Mouse (Mus musculus): Measurements from ENCODE around the gene Dydc2. TPM values are rescaled to one million over a fixed set of nuclear protein-coding genes. Genes with fewer than 3 reads are reported as not detected.

Dydc2 gene
- 0.95 and 3.2 TPM in 2 replicates for polyA plus RNA-seq (2021; fragmentation: Nextera tagmentation)
- long read RNA-seq, experiment 1, partial matches to known transcripts: 0 of 1 reads
- long read RNA-seq, experiment 1, other reads (novel, unspliced or antisense): 1 of 1 reads
- long read RNA-seq, experiment 2: 0 reads

GRCm38 (mm10) chr14:41069108-41069507, at the start of gene Dydc2:
Gene Dydc2, minus strand, starts transcription at chr14:41069208.

DNA sequence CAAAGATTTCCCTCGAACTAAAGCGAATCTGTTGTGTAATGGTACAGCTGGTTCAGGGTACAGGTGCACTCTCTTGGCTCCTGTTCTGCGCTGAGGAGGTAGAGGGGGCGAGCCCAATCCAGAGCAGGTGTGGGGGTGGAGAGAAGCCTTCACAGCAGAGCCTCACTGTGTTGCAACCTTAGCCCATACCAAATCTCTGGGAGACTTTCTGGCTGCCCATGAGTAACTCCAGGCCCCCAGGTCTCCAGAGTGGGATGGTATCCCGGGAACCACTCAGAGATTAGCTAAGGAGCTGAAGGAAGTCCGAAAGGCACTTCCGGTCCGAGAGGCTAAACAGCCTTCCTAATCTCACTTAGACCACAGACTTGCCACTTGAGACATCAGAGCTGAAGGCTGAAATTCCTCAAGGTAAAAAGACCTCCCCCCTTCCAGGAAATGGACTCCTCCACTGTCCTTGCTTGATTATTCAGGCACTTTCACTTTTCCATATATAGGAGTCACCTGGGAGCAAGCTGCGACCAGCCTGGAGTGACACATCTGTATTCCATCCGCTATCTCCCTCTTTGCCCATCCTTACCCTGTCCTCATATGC, 35.9 kb upstream of the Dydc2 start, which contains the start of gene Mat1a:
Gene Mat1a (plus strand): TSS at position 183 of the 592 bp plus-strand sequence.

GRCm38 (mm10) chr14:41072229-41072943, 3.4 kb upstream of the Dydc2 start, which contains the start of gene Dydc1:
Gene Dydc1, plus strand, starts transcription at chr14:41072911.

DNA sequence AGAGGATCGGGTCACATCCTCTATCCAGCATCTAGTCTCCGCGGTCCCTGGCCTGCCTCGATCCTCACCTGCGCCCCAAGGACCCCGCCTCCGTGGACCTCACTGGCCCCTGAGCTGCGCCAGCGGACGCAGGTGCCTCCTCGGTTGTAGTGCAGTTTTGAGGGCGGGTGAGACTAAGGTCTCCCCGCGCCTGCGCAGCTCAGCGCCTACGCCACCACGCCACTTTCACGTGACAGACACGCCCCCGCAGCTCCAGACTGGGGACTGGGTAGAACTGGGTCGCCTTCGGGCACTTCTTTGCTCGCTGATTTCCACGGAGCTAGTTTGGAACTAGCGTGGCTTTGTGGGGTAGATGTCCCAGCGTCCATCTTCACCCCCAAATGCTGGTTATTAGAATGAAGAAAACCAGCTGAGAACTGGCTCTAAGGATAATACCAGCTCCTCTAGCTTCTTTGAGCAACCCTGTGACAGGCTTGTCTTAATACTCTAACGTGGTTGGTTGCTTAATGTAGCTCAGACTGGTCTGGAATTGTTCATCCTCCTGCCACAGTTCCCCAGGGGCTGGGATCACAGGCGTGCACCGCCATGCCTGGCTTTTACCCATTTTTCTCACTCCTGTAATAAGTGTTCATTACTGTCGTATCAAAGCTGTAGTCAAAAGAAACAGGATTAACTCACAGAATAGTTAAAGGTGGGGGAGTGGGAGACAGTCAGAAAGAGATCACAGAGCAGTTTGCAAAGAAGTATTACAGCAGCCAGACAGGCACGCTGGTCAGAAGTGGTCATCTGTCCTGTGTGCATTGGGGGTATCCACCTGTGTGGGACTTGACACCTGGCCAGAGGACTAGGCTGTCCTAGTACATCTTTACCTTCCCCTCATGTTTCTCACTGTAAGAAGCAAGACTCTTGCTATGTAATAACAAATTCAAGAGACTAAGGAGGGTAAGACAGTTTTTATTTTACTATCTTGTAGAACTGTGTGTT, 55.1 kb downstream of the Dydc2 start, which contains the start of gene Fam213a:
Gene Fam213a (minus strand): TSS at position 159 of the 984 bp plus-strand sequence.

Other genes starting within 250 kb of the Dydc2 start
- gene Sh2d4b, start 175.9 kb downstream of the Dydc2 start, polyA plus RNA-seq (2021; fragmentation: Nextera tagmentation): 0.04 TPM in 1 of 2 replicates, not detected in the other
- 20.0 and 22.0 TPM in 2 replicates for gene Tspan14, start 102.4 kb downstream of the Dydc2 start, polyA plus RNA-seq (2021; fragmentation: Nextera tagmentation)
- 242 and 264 TPM in 2 replicates for gene Fam213a, start 55.4 kb downstream of the Dydc2 start, polyA plus RNA-seq (2021; fragmentation: Nextera tagmentation)
- 0.63 TPM in 1 of 2 replicates, not detected in the other for gene Dydc1, start 3.7 kb upstream of the Dydc2 start, polyA plus RNA-seq (2021; fragmentation: Nextera tagmentation)
- gene Mat1a, start 35.8 kb upstream of the Dydc2 start, polyA plus RNA-seq (2021; fragmentation: Nextera tagmentation): not detected in 2 replicates
- gene Sftpa1, start 62.6 kb upstream of the Dydc2 start, polyA plus RNA-seq (2021; fragmentation: Nextera tagmentation): not detected in 2 replicates
- gene Mbl1, start 82.2 kb upstream of the Dydc2 start, polyA plus RNA-seq (2021; fragmentation: Nextera tagmentation): not detected in 2 replicates
- gene Sftpd, start 115.9 kb upstream of the Dydc2 start, polyA plus RNA-seq (2021; fragmentation: Nextera tagmentation): not detected in 2 replicates
- gene Gm2832, start 209.6 kb upstream of the Dydc2 start, polyA plus RNA-seq (2021; fragmentation: Nextera tagmentation): not detected in 2 replicates